Mouse (Mus musculus) myocyte (in vitro differentiated cells): ENCODE data around the gene Ep400.

Experiments used
- E2F4 ChIP-seq: IDR thresholded peaks from one replicate; pipeline ENCODE4 v1.6.1; 2011; ENCODE audit warnings: mild to moderate bottlenecking, control low read depth, moderate library complexity; ENCODE audit not compliant: insufficient read depth
- MAX ChIP-seq: IDR thresholded peaks from one replicate; pipeline ENCODE4 v1.6.1; 2011; ENCODE audit warnings: low read depth, mild to moderate bottlenecking, control low read depth
- MYOG ChIP-seq, 3 experiments: IDR thresholded peaks; one replicate each; pipeline ENCODE4 v1.6.1; 2011; ENCODE audit warnings: control low read depth in 2 of 3, low read depth in 2 of 3, mild to moderate bottlenecking in 2 of 3; ENCODE audit not compliant: insufficient read length in 2 of 3, control insufficient read depth in 1 of 3, insufficient read depth in 1 of 3
- POLR2A ChIP-seq: IDR thresholded peaks from one replicate; pipeline ENCODE4 v1.6.1; 2011; ENCODE audit warnings: low read depth, mild to moderate bottlenecking, control low read depth, moderate library complexity; ENCODE audit not compliant: insufficient read length
- REST ChIP-seq: IDR thresholded peaks from one replicate; pipeline ENCODE4 v1.6.1; 2011; ENCODE audit warnings: mild to moderate bottlenecking, control low read depth, moderate library complexity; ENCODE audit not compliant: insufficient read depth, insufficient read length

- no peak for TF ChIP-seq POLR2A
- no peak for TF ChIP-seq MAX
- no peak for TF ChIP-seq E2F4
- no peak for TF ChIP-seq MYOG (IDR thresholded peaks at IDR 0.05; ENCODE audit: control insufficient read depth in 1 of 3, insufficient read depth in 1 of 3, insufficient read length in 2 of 3, low read depth in 2 of 3)
- no peak for TF ChIP-seq REST
Observed at GRCm38 (mm10) chr5:110627351-110627750, 143.2 kb downstream of the Ep400 start.
